Mouse (Mus musculus) heart, embryonic 10.5 days (tissue): ENCODE results near the gene Gprin2. TPM values are rescaled to one million over a fixed set of nuclear protein-coding genes. Genes with fewer than 3 reads are reported as not detected.

Experiments
- DNase-seq: peaks from one replicate; pipeline ENCODE4 v3.0.0-alpha.2; 2017; ENCODE audit warnings: low spot score
- H3K27ac ChIP-seq: fragments of 300-500 bp; sonication (generic); 2 replicates; pipeline ENCODE4 v1.5.1; 2016; ENCODE audit warnings: mild to moderate bottlenecking
- H3K27me3 ChIP-seq: fragments of 300-500 bp; sonication (generic); 2 replicates; pipeline ENCODE4 v1.6.1; 2016; ENCODE audit warnings: mild to moderate bottlenecking; ENCODE audit not compliant: poor library complexity, insufficient read depth, severe bottlenecking
- H3K36me3 ChIP-seq: fragments of 300-500 bp; sonication (generic); 2 replicates; pipeline ENCODE4 v1.6.1; 2016; ENCODE audit warnings: mild to moderate bottlenecking, moderate library complexity
- H3K4me1 ChIP-seq: fragments of 300-500 bp; sonication (generic); 2 replicates; pipeline ENCODE4 v1.6.1; 2016; ENCODE audit warnings: mild to moderate bottlenecking
- H3K4me3 ChIP-seq: fragments of 300-500 bp; sonication (generic); 2 replicates; pipeline ENCODE4 v1.5.1; 2016; ENCODE audit warnings: mild to moderate bottlenecking, moderate library complexity
- H3K9me3 ChIP-seq: fragments of 300-500 bp; sonication (generic); 2 replicates; pipeline ENCODE4 v1.6.1; 2016; ENCODE audit warnings: mild to moderate bottlenecking, moderate library complexity
- WGBS: fragments of 180-500 bp; shearing (Covaris S2); methylation state at CpG from one replicate; pipeline ENCODE4 v1.1.7; 2016; 5-methylcytosine and 5-hydroxymethylcytosine counted together
- polyA plus RNA-seq: library from polyadenylated mRNA; unstranded; fragments of >200 nt; fragmentation: Nextera tagmentation; extraction: Ambion mirVana; gene quantifications from 2 replicates; pipeline ENCODE4 v1.2.1, GENCODE M21; 2016

Gprin2 gene
- polyA plus RNA-seq, 1 experiment from 2014 or later = 0.46 TPM

DNA sequence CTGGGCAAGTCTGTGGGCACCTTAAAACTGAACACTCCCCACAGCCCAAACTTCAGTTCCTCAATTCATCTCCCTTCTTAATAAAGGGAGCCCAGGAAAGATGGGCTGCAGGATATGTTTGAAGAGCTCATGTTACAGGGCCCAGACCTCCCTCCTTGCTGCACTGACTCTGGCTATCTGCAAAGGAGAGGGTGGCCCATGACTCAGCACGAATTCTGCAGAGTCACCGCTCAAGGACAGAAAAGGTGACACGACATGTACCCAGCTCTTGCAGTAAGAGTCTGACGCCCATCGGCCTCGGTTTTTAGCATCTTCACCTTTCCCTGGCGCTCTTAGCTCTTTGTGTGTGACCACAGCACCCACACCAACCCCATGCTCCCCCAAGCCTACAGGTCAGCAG lies 11.1 kb downstream of the Gprin2 start:
- 62% methylated on average over 7 of the region's 7 CpGs for WGBS
- H3K27ac ChIP-seq = peak overlapping the region; percentile 29; the same call in 1 of the 2 replicates
- H3K9me3 ChIP-seq = no peaks in the 10 kb centered on the region
- H3K27me3 ChIP-seq = peaks cover 22% of the 10 kb centered on the region; the same call in 1 of the 2 replicates
- DNase-seq = peak; percentile 88
- no peaks in the 10 kb centered on the region for H3K36me3 ChIP-seq
- no peak overlapping the region for H3K4me3 ChIP-seq
- H3K4me1 ChIP-seq = peaks cover 12% of the 10 kb centered on the region; the same call in 1 of the 2 replicates

DNA sequence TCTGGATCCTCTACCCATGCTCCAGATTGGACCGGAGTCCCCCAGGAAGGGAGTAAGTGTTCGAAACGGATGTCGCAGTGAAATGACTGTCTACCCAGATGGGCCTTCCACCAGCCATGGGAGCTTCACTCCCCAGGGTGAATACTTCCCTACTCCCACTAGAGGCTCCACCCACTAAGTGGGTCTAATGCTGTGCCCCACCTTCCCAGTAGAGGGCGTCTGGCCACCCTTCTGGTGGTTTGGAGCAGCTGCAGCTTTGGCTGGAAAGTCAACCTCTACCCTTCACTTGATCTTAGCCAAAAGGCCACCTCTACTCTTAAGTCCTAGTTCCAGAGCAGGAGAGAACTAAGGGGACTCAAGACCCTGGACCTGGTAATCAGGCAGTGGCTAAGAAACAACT lies 12.8 kb downstream of the Gprin2 start:
- DNase-seq = no peak
- WGBS = 67% methylated on average over 5 of the region's 5 CpGs

DNA sequence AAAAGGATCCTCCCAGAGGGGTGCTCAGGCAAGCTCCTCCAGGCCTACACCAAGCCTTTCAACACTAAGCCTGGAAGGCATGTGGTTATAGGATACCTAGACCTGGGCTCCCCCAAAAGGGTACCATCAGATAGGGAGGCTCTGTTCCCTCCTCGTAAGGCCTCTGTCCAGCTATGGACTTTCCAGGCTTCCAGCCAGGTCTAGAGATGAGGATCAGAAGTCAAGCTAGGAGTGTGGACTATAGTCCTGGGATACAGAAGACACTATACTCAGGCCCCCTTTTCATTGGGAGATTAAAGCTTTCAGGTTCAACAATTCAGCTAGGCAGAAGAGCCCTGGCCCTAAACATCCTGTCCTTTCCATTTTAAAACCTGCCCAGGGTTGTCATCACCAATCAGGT lies 18.4 kb downstream of the Gprin2 start:
- Histone ChIP-seq H3K4me3 (no peak overlapping the region), H3K9me3 (0 out of 2 replicates have a peak, but pooled peaks cover 3% of the 10 kb centered on the region), H3K36me3 (no peaks in the 10 kb centered on the region), H3K4me1 (no peaks in the 10 kb centered on the region), H3K27ac (no peak overlapping the region), H3K27me3 (0 out of 2 replicates have a peak, but pooled peaks cover 3% of the 10 kb centered on the region)
- DNase-seq = no peak
- WGBS = 61% methylated on average over 1 of the region's 1 CpGs

More for the DNA sequence above, 12.8 kb downstream of the Gprin2 start:
- Histone ChIP-seq H3K27ac (no peak overlapping the region), H3K4me3 (no peak overlapping the region), H3K36me3 (no peaks in the 10 kb centered on the region), H3K9me3 (no peaks in the 10 kb centered on the region), H3K4me1 (peaks cover 12% of the 10 kb centered on the region; the same call in 1 of the 2 replicates), H3K27me3 (0 out of 2 replicates have a peak, but pooled peaks cover 9% of the 10 kb centered on the region)

DNA sequence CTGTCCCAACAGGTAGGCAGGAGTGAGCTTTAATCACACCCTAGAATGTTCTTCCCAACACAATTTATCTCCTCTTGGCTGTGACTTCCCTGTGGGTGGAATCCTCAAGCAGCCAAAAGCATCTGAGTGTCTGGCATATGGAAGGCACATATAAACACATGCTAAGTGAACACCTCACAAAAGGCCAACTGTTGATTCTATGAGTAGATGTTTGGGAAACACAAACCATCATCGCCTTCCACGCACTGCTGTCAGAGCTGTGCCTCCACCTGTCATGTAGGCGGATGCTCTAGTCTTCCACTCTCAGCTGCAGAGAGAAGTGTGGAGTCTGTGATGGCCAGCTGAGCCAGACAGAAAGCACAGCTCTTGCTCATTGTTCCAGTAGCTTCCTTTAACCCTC lies 22.1 kb downstream of the Gprin2 start:
- no peaks in the 10 kb centered on the region for H3K36me3 ChIP-seq
- DNase-seq = no peak
- H3K4me1 ChIP-seq = no peaks in the 10 kb centered on the region
- H3K4me3 ChIP-seq = no peak overlapping the region
- H3K27ac ChIP-seq = no peak overlapping the region
- H3K27me3 ChIP-seq = no peaks in the 10 kb centered on the region
- WGBS = 74% methylated on average over 3 of the region's 3 CpGs
- 0 out of 2 replicates have a peak, but pooled peaks cover 3% of the 10 kb centered on the region for H3K9me3 ChIP-seq

GRCm38 (mm10) chr14:34171107-34171506 lies 30.3 kb downstream of the Gprin2 start:
- Histone ChIP-seq H3K9me3 (no peaks in the 10 kb centered on the region), H3K4me1 (no peaks in the 10 kb centered on the region; the same call in 1 of the 2 replicates), H3K36me3 (no peaks in the 10 kb centered on the region), H3K4me3 (no peak overlapping the region), H3K27me3 (no peaks in the 10 kb centered on the region), H3K27ac (no peak overlapping the region)
- 50% methylated on average over 3 of the region's 3 CpGs for WGBS
- DNase-seq = no peak

- Histone ChIP-seq H3K4me3 (no peak overlapping the region), H3K4me1 (peaks cover 8% of the 10 kb centered on the region), H3K9me3 (no peaks in the 10 kb centered on the region), H3K27me3 (peaks cover 27% of the 10 kb centered on the region; the same call in 1 of the 2 replicates), H3K36me3 (no peaks in the 10 kb centered on the region), H3K27ac (no peak overlapping the region)
- WGBS = 80% methylated on average over 12 of the region's 12 CpGs
- no peak for DNase-seq
Observed at GRCm38 (mm10) chr14:34155752-34156151, 45.7 kb downstream of the Gprin2 start.

- no peak for DNase-seq
- no peak overlapping the region for H3K4me3 ChIP-seq
- 62% methylated on average over 9 of the region's 9 CpGs for WGBS
- H3K4me1 ChIP-seq = peaks cover 8% of the 10 kb centered on the region
- H3K27me3 ChIP-seq = peaks cover 37% of the 10 kb centered on the region; the same call in 1 of the 2 replicates
- no peak overlapping the region for H3K27ac ChIP-seq
- H3K36me3 ChIP-seq = no peaks in the 10 kb centered on the region
- H3K9me3 ChIP-seq = no peaks in the 10 kb centered on the region
Observed at GRCm38 (mm10) chr14:34154601-34155337, 46.7 kb downstream of the Gprin2 start.

GRCm38 (mm10) chr14:34152342-34152741 lies 49.1 kb downstream of the Gprin2 start, which contains the start of gene Npy4r:
Npy4r (minus strand) TSS chr14:34152489.
- peaks cover 41% of the 10 kb centered on the region; the same call in 1 of the 2 replicates for H3K27me3 ChIP-seq
- peak; percentile 83 for DNase-seq
- peak within 1 kb of the TSS; percentile 42 for H3K4me3 ChIP-seq
- peaks cover 8% of the 10 kb centered on the region for H3K4me1 ChIP-seq
- H3K27ac ChIP-seq = no peak within 1 kb of the TSS
- no peaks in the 10 kb centered on the region for H3K36me3 ChIP-seq
- no peaks in the 10 kb centered on the region for H3K9me3 ChIP-seq
- WGBS = 13% methylated on average over 16 of the region's 16 CpGs

- no peaks in the 10 kb centered on the region; the same call in 1 of the 2 replicates for H3K27me3 ChIP-seq
- 90% methylated on average over 10 of the region's 10 CpGs for WGBS
- no peaks in the 10 kb centered on the region for H3K4me1 ChIP-seq
- no peak for DNase-seq
- no peak overlapping the region for H3K27ac ChIP-seq
- H3K9me3 ChIP-seq = no peaks in the 10 kb centered on the region
- no peaks in the 10 kb centered on the region for H3K36me3 ChIP-seq
- no peak overlapping the region for H3K4me3 ChIP-seq
Observed at GRCm38 (mm10) chr14:34142915-34143314, 58.5 kb downstream of the Gprin2 start.

- DNase-seq = no peak
- Histone ChIP-seq H3K27ac (no peak overlapping the region), H3K27me3 (no peaks in the 10 kb centered on the region; the same call in 1 of the 2 replicates), H3K9me3 (no peaks in the 10 kb centered on the region), H3K36me3 (no peaks in the 10 kb centered on the region), H3K4me3 (no peak overlapping the region), H3K4me1 (no peaks in the 10 kb centered on the region)
- 69% methylated on average over 1 of the region's 1 CpGs for WGBS
Observed at GRCm38 (mm10) chr14:34142316-34142715, 59.1 kb downstream of the Gprin2 start.

DNA sequence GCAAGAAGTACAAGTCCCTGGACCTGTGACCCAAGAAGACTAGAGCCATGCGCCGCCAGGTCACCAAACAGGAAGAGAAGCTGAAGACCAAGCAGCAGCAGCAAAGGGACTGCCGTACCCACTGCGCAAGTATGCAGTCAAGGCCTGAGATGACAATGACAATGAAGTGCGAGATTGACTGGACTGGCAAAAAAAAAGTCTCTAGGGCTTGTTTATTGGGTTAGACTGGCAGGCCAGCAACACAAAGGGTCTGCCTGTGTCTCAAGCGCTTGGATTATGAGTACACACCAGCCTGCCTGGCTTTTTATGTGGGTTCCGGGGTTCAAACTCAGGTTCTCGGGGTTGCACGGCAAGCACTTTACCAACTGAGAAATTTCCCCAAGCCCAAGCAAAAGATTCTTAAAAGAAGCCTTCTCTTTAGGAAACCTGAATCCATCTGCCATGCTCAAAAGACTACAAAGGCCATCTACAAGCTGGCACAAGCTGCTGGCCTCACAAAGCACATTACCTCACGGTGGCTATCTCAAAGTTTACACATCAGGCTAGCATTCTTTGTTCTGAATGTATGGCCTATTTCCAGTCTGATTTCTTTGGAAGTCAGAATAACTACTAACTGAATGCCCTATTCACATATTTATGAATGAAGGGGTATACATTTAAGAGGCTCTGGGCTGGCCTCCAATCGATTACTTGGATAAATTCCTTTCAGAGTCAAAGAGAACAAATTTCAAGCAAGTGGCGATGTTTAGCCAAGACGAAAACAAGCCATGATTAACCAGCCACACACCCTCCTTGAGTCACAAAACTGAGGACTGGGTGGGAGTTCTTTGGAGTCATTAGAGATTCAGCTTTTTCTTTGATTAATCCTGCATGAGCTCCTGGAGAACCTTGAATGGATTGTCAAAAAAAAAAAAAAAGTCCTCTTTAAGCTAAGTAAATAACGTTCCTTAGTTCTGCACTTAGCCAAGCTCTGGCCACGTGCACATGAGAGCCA lies 61.5 kb downstream of the Gprin2 start:
- peak; percentile 57 for DNase-seq
- Histone ChIP-seq H3K27ac (no peak overlapping the region), H3K27me3 (no peaks in the 10 kb centered on the region), H3K4me3 (no peak overlapping the region), H3K36me3 (no peaks in the 10 kb centered on the region), H3K4me1 (no peaks in the 10 kb centered on the region), H3K9me3 (no peaks in the 10 kb centered on the region)
- 88% methylated on average over 15 of the region's 15 CpGs for WGBS
